9 mouse cellular contexts compared by ENCODE assay signal in genomic region chr16:18233451-18233850, GRCm38 (mm10). TPM values are rescaled to one million over a fixed set of nuclear protein-coding genes. Genes with fewer than 3 reads are reported as not detected.
DNase-seq lines count a peak whose midpoint lies in the region; ATAC-seq and TF ChIP-seq lines count a peak whose summit lies in the region.
"Had no signal": no experiment of that assay in that cellular context is flagged by ENCODE, and none has a peak within 500 bp of the region (broad histone marks: within the 10 kb centered on the region; RNA-seq: fewer than 3 reads in every experiment).

No protein-coding gene starts in this region.

- no peak overlapping the region for H3K4me3 ChIP-seq in lung, embryonic 14.5 days (ENCODE audit: low read depth, low read length)
- H3K4me3 ChIP-seq in limb, embryonic 13.5 days = peak overlapping the region; percentile 70

- H3K27ac ChIP-seq in lung, embryonic 14.5 days (ENCODE audit: low read depth) = no peak overlapping the region
- no peak overlapping the region for H3K27ac ChIP-seq in limb, embryonic 13.5 days

- no peaks in the 10 kb centered on the region for H3K27me3 ChIP-seq in lung, embryonic 14.5 days (ENCODE audit: insufficient read depth, low read length)
- H3K27me3 ChIP-seq in limb, embryonic 13.5 days = no peaks in the 10 kb centered on the region

- 35% methylated on average over 1 of the region's 1 CpGs for WGBS in lung, embryonic 14.5 days
- 52% methylated on average over 1 of the region's 1 CpGs for WGBS in limb, embryonic 13.5 days

- peak; percentile 32 for DNase-seq in cerebellum, adult 11-12 months
- DNase-seq in cerebellum, postnatal 10 days = no peak
- DNase-seq in lung, embryonic 14.5 days = no peak
- DNase-seq in lung, adult 18-20 months = no peak
- peak; percentile 74 for DNase-seq in thymus, postnatal 14 days
- DNase-seq in frontal cortex, postnatal 36 days (ENCODE audit: low spot score in 2 of 2) = no peak
- DNase-seq: embryo, embryonic 11 days had no signal

- peak overlapping the region; percentile 86 for H3K9ac ChIP-seq in lung, embryonic 14.5 days
- H3K9ac ChIP-seq in limb, embryonic 13.5 days = peak overlapping the region; percentile 25; the same call in 1 of the 2 replicates

- H3K36me3 ChIP-seq in lung, embryonic 14.5 days (ENCODE audit: insufficient read depth) = peaks cover 16% of the 10 kb centered on the region
- peaks cover 12% of the 10 kb centered on the region for H3K36me3 ChIP-seq in limb, embryonic 13.5 days

- no peak for ATAC-seq in lung, embryonic 14.5 days (ENCODE audit: insufficient read depth)
- no peak for ATAC-seq in limb, embryonic 13.5 days (ENCODE audit: low FRiP score, low read depth)
- no peak for ATAC-seq in inflammation-experienced regulatory T-cells, adult 6 months

- peak overlapping the region; percentile 83 for H3K4me2 ChIP-seq in lung, embryonic 14.5 days
- H3K4me2 ChIP-seq in limb, embryonic 13.5 days (replicated peaks) = peak overlapping the region; percentile 93

- TF ChIP-seq CTCF in lung, embryonic 14.5 days (IDR thresholded peaks at IDR 0.05; ENCODE audit: low read depth) = no peak

- no peaks in the 10 kb centered on the region for H3K9me3 ChIP-seq in lung, embryonic 14.5 days (ENCODE audit: low read depth, low read length)
- no peaks in the 10 kb centered on the region for H3K9me3 ChIP-seq in limb, embryonic 13.5 days

- H3K4me1 ChIP-seq in lung, embryonic 14.5 days (ENCODE audit: insufficient read depth) = peaks cover 8% of the 10 kb centered on the region; the same call in 1 of the 2 replicates
- H3K4me1 ChIP-seq in limb, embryonic 13.5 days = peaks cover 48% of the 10 kb centered on the region

RNA-seq across cellular contexts. Expression of gene Zdhhc8, which starts 1.5 kb away (rescaled TPM):
- polyA plus RNA-seq in lung, embryonic 14.5 days (2014; fragmentation: Nextera tagmentation; extraction: Ambion mirVana) = 22.0 and 23.8 TPM in 2 replicates
- 18.7 and 21.2 TPM in 2 replicates for polyA plus RNA-seq in limb, embryonic 13.5 days (2015; fragmentation: Nextera tagmentation; extraction: Ambion mirVana)
- polyA plus RNA-seq in inflammation-experienced regulatory T-cells, adult 6 months (2017; shearing (Covaris generic)) = 1 to 10 TPM in 2 of 3 experiments, under 1 TPM in 1; 0.67 to 1.7 (median 1.5) TPM

RNA-seq across cellular contexts. Expression of gene Trmt2a, which starts 15.0 kb away (rescaled TPM):
- 74.1 and 81.3 TPM in 2 replicates for polyA plus RNA-seq in lung, embryonic 14.5 days (2014; fragmentation: Nextera tagmentation; extraction: Ambion mirVana)
- 111 and 113 TPM in 2 replicates for polyA plus RNA-seq in limb, embryonic 13.5 days (2015; fragmentation: Nextera tagmentation; extraction: Ambion mirVana)
- polyA plus RNA-seq in inflammation-experienced regulatory T-cells, adult 6 months (2017; shearing (Covaris generic)) = 10 to 100 TPM; 31.1 to 45.8 (median 38.5) TPM

RNA-seq across cellular contexts. Expression of gene Ranbp1, which starts 15.1 kb away (rescaled TPM):
- 776 and 804 TPM in 2 replicates for polyA plus RNA-seq in lung, embryonic 14.5 days (2014; fragmentation: Nextera tagmentation; extraction: Ambion mirVana)
- 641 and 645 TPM in 2 replicates for polyA plus RNA-seq in limb, embryonic 13.5 days (2015; fragmentation: Nextera tagmentation; extraction: Ambion mirVana)
- polyA plus RNA-seq in inflammation-experienced regulatory T-cells, adult 6 months (2017; shearing (Covaris generic)) = 100 to 1,000 TPM; 141 to 268 (median 158) TPM

RNA-seq across cellular contexts. Expression of gene Ccdc188, which starts 15.8 kb away (rescaled TPM):
- not detected in 2 replicates for polyA plus RNA-seq in lung, embryonic 14.5 days (2014; fragmentation: Nextera tagmentation; extraction: Ambion mirVana)
- polyA plus RNA-seq in limb, embryonic 13.5 days (2015; fragmentation: Nextera tagmentation; extraction: Ambion mirVana) = not detected in 2 replicates
- polyA plus RNA-seq in inflammation-experienced regulatory T-cells, adult 6 months (2017; shearing (Covaris generic)) = not detected

RNA-seq across cellular contexts. Expression of gene Gm49776, which starts 24.7 kb away (rescaled TPM):
- 1.5 and 2.5 TPM in 2 replicates for polyA plus RNA-seq in lung, embryonic 14.5 days (2014; fragmentation: Nextera tagmentation; extraction: Ambion mirVana)
- 3.5 TPM in 1 of 2 replicates, not detected in the other for polyA plus RNA-seq in limb, embryonic 13.5 days (2015; fragmentation: Nextera tagmentation; extraction: Ambion mirVana)
- polyA plus RNA-seq in inflammation-experienced regulatory T-cells, adult 6 months (2017; shearing (Covaris generic)) = not detected

Comparison
In these comparisons a context has a peak if more than half of its experiments do, and no peak if none do; other contexts are left out.
1. DNase-seq: peak in cerebellum, adult 11-12 months (single experiment) and thymus, postnatal 14 days (single experiment); none in cerebellum, postnatal 10 days (0 of 2), lung, embryonic 14.5 days (single experiment), lung, adult 18-20 months (0 of 2) and frontal cortex, postnatal 36 days (0 of 2).